Mouse (Mus musculus): ENCODE measurements around the gene Arel1. TPM values are rescaled to one million over a fixed set of nuclear protein-coding genes. Genes with fewer than 3 reads are reported as not detected.

Arel1 gene
- polyA plus RNA-seq, 1 experiment from 2014 or later, result 14.2 TPM

GRCm38 (mm10) chr12:84995112-84995761 is 24.5 kb upstream of the Arel1 start:
- ATAC-seq (ENCODE audit: low read depth), result no peak
- Histone ChIP-seq H3K9me3 (ENCODE audit: control insufficient read depth, low read length) (0 out of 2 replicates have a peak, but pooled peaks cover 2% of the 10 kb centered on the region), H3K9ac (ENCODE audit: low read length) (peak overlapping the region; percentile 48; the same call in 1 of the 2 replicates), H3K36me3 (ENCODE audit: control insufficient read depth, insufficient read depth, low read length) (no peaks in the 10 kb centered on the region), H3K27ac (ENCODE audit: low read length) (no peak overlapping the region), H3K4me3 (ENCODE audit: low read length) (peak overlapping the region; percentile 97; the same call in 1 of the 2 replicates), H3K27me3 (ENCODE audit: control insufficient read depth, insufficient read depth, low read depth, low read length) (no peaks in the 10 kb centered on the region), H3K4me1 (replicated peaks; ENCODE audit: control insufficient read depth, insufficient read depth, low read length) (peaks cover 11% of the 10 kb centered on the region), H3K4me2 (ENCODE audit: low read depth, low read length) (peak overlapping the region; percentile 42)
- WGBS, result 91% methylated on average over 8 of the region's 9 CpGs

DNA sequence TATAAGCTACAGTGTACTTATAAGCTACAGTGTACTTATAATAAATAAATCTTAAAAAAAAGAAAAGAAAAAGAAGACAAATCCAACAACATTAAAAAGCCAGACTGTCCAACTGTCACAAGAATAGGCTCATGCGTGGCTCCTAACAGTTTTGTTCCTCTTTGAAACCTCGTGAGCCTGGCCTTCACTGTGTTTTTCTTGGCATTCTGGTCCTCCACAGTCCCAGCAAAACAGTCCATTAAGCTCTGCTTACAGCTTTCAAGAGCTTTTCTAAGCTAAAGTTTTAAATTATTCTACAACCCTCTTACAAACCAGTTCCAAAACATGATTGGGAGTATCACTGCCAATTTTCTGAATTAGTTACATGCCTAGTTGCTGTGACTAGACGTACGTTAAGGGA is 18.8 kb upstream of the Arel1 start:
- no peak overlapping the region for H3K27ac ChIP-seq (ENCODE audit: low read length)
- no peak overlapping the region for H3K9ac ChIP-seq (ENCODE audit: low read length)
- H3K4me1 ChIP-seq (replicated peaks; ENCODE audit: control insufficient read depth, insufficient read depth, low read length), result no peaks in the 10 kb centered on the region
- WGBS, result 63% methylated on average over 4 of the region's 4 CpGs
- H3K4me2 ChIP-seq (ENCODE audit: low read depth, low read length), result no peak overlapping the region
- no peak for ATAC-seq (ENCODE audit: low read depth)
- H3K4me3 ChIP-seq (ENCODE audit: low read length), result no peak overlapping the region
- 0 out of 2 replicates have a peak, but pooled peaks cover 2% of the 10 kb centered on the region for H3K9me3 ChIP-seq (ENCODE audit: control insufficient read depth, low read length)
- no peaks in the 10 kb centered on the region; the same call in 1 of the 2 replicates for H3K36me3 ChIP-seq (ENCODE audit: control insufficient read depth, insufficient read depth, low read length)
- H3K27me3 ChIP-seq (ENCODE audit: control insufficient read depth, insufficient read depth, low read depth, low read length), result no peaks in the 10 kb centered on the region

GRCm38 (mm10) chr12:84979264-84979862 is 8.7 kb upstream of the Arel1 start:
- no peaks in the 10 kb centered on the region for H3K27me3 ChIP-seq (ENCODE audit: control insufficient read depth, insufficient read depth, low read depth, low read length)
- H3K36me3 ChIP-seq (ENCODE audit: control insufficient read depth, insufficient read depth, low read length), result peaks cover 45% of the 10 kb centered on the region
- H3K27ac ChIP-seq (ENCODE audit: low read length), result no peak overlapping the region
- H3K4me3 ChIP-seq (ENCODE audit: low read length), result no peak overlapping the region
- H3K4me1 ChIP-seq (replicated peaks; ENCODE audit: control insufficient read depth, insufficient read depth, low read length), result no peaks in the 10 kb centered on the region
- H3K4me2 ChIP-seq (ENCODE audit: low read depth, low read length), result no peak overlapping the region
- WGBS, result 74% methylated on average over 2 of the region's 2 CpGs
- H3K9ac ChIP-seq (ENCODE audit: low read length), result no peak overlapping the region
- no peak for ATAC-seq (ENCODE audit: low read depth)
- H3K9me3 ChIP-seq (ENCODE audit: control insufficient read depth, low read length), result no peaks in the 10 kb centered on the region

GRCm38 (mm10) chr12:84969656-84970427 is 858 bp downstream of the Arel1 start:
- WGBS, result 17% methylated on average over 15 of the region's 15 CpGs
- H3K36me3 ChIP-seq (ENCODE audit: control insufficient read depth, insufficient read depth, low read length), result peaks cover 10% of the 10 kb centered on the region
- peak overlapping the region; percentile 92 for H3K4me2 ChIP-seq (ENCODE audit: low read depth, low read length)
- no peaks in the 10 kb centered on the region for H3K9me3 ChIP-seq (ENCODE audit: control insufficient read depth, low read length)
- H3K4me1 ChIP-seq (replicated peaks; ENCODE audit: control insufficient read depth, insufficient read depth, low read length), result peaks cover 16% of the 10 kb centered on the region
- H3K27ac ChIP-seq (ENCODE audit: low read length), result no peak overlapping the region
- peak overlapping the region; percentile 89 for H3K9ac ChIP-seq (ENCODE audit: low read length)
- ATAC-seq (ENCODE audit: low read depth), result peak; percentile 41; the same call in 1 of the 2 replicates
- no peaks in the 10 kb centered on the region for H3K27me3 ChIP-seq (ENCODE audit: control insufficient read depth, insufficient read depth, low read depth, low read length)
- H3K4me3 ChIP-seq (ENCODE audit: low read length), result peak overlapping the region; percentile 95

GRCm38 (mm10) chr12:84968831-84969655 is 1.7 kb downstream of the Arel1 start:
- peaks cover 8% of the 10 kb centered on the region for H3K36me3 ChIP-seq (ENCODE audit: control insufficient read depth, insufficient read depth, low read length)
- H3K27me3 ChIP-seq (ENCODE audit: control insufficient read depth, insufficient read depth, low read depth, low read length), result no peaks in the 10 kb centered on the region
- H3K4me3 ChIP-seq (ENCODE audit: low read length), result peak overlapping the region; percentile 95
- 78% methylated on average over 16 of the region's 16 CpGs for WGBS
- peak overlapping the region; percentile 3; the same call in 1 of the 2 replicates for H3K9ac ChIP-seq (ENCODE audit: low read length)
- peak overlapping the region; percentile 92 for H3K4me2 ChIP-seq (ENCODE audit: low read depth, low read length)
- H3K9me3 ChIP-seq (ENCODE audit: control insufficient read depth, low read length), result no peaks in the 10 kb centered on the region
- ATAC-seq (ENCODE audit: low read depth), result no peak
- H3K4me1 ChIP-seq (replicated peaks; ENCODE audit: control insufficient read depth, insufficient read depth, low read length), result peaks cover 16% of the 10 kb centered on the region
- H3K27ac ChIP-seq (ENCODE audit: low read length), result no peak overlapping the region

DNA sequence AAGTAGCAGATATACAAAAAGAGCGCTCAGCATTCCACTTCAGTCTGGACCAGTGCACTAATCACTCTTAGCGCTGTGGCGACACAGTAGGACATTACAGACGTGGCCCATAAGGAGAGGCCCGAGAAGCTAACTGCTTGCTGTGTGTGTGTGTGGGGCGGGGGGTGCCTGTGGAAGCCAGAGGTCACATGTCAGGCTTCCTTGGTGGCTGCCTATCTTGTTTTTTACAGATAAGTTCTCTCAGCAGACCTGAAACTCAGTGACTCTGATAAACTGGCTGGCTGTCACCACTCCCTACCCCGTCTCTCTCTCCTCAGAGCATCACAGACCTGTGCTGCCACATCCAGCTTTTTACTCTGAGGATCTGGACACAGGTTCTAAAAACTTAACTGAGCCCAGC is 8.1 kb downstream of the Arel1 start:
- H3K27ac ChIP-seq (ENCODE audit: low read length), result no peak overlapping the region
- no peaks in the 10 kb centered on the region for H3K36me3 ChIP-seq (ENCODE audit: control insufficient read depth, insufficient read depth, low read length)
- 68% methylated on average over 7 of the region's 7 CpGs for WGBS
- no peak overlapping the region for H3K4me2 ChIP-seq (ENCODE audit: low read depth, low read length)
- H3K27me3 ChIP-seq (ENCODE audit: control insufficient read depth, insufficient read depth, low read depth, low read length), result no peaks in the 10 kb centered on the region
- H3K4me1 ChIP-seq (replicated peaks; ENCODE audit: control insufficient read depth, insufficient read depth, low read length), result peaks cover under 1% of the 10 kb centered on the region; the same call in 1 of the 2 replicates
- H3K9me3 ChIP-seq (ENCODE audit: control insufficient read depth, low read length), result no peaks in the 10 kb centered on the region
- no peak for ATAC-seq (ENCODE audit: low read depth)
- no peak overlapping the region for H3K4me3 ChIP-seq (ENCODE audit: low read length)
- no peak overlapping the region for H3K9ac ChIP-seq (ENCODE audit: low read length)

GRCm38 (mm10) chr12:84958794-84959356 is 11.8 kb downstream of the Arel1 start:
- H3K4me3 ChIP-seq (ENCODE audit: low read length), result no peak overlapping the region
- H3K9ac ChIP-seq (ENCODE audit: low read length), result no peak overlapping the region
- no peak for ATAC-seq (ENCODE audit: low read depth)
- H3K36me3 ChIP-seq (ENCODE audit: control insufficient read depth, insufficient read depth, low read length), result no peaks in the 10 kb centered on the region
- H3K4me2 ChIP-seq (ENCODE audit: low read depth, low read length), result no peak overlapping the region
- 80% methylated on average over 1 of the region's 1 CpGs for WGBS
- peaks cover 10% of the 10 kb centered on the region; the same call in 1 of the 2 replicates for H3K4me1 ChIP-seq (replicated peaks; ENCODE audit: control insufficient read depth, insufficient read depth, low read length)
- no peaks in the 10 kb centered on the region for H3K9me3 ChIP-seq (ENCODE audit: control insufficient read depth, low read length)
- no peaks in the 10 kb centered on the region for H3K27me3 ChIP-seq (ENCODE audit: control insufficient read depth, insufficient read depth, low read depth, low read length)
- no peak overlapping the region for H3K27ac ChIP-seq (ENCODE audit: low read length)

GRCm38 (mm10) chr12:84956317-84956716 is 14.4 kb downstream of the Arel1 start:
- H3K9me3 ChIP-seq (ENCODE audit: control insufficient read depth, low read length), result no peaks in the 10 kb centered on the region

More at GRCm38 (mm10) chr12:84956317-84956716, 14.4 kb downstream of the Arel1 start:
- peak overlapping the region; percentile 83 for H3K27ac ChIP-seq (ENCODE audit: low read length)
- WGBS, result 68% methylated on average over 3 of the region's 3 CpGs
- no peak overlapping the region for H3K4me2 ChIP-seq (ENCODE audit: low read depth, low read length)
- no peaks in the 10 kb centered on the region for H3K36me3 ChIP-seq (ENCODE audit: control insufficient read depth, insufficient read depth, low read length)
- H3K9ac ChIP-seq (ENCODE audit: low read length), result no peak overlapping the region
- peak; percentile 91 for ATAC-seq (ENCODE audit: low read depth)
- no peak overlapping the region for H3K4me3 ChIP-seq (ENCODE audit: low read length)
- H3K27me3 ChIP-seq (ENCODE audit: control insufficient read depth, insufficient read depth, low read depth, low read length), result no peaks in the 10 kb centered on the region
- H3K4me1 ChIP-seq (replicated peaks; ENCODE audit: control insufficient read depth, insufficient read depth, low read length), result peaks cover 19% of the 10 kb centered on the region
